Mouse (Mus musculus): ENCODE measurements around the gene Lhx6. TPM values are rescaled to one million over a fixed set of nuclear protein-coding genes. Genes with fewer than 3 reads are reported as not detected.

The Lhx6 gene
- total RNA-seq, 2 experiments from 2014 or later = not detected

DNA sequence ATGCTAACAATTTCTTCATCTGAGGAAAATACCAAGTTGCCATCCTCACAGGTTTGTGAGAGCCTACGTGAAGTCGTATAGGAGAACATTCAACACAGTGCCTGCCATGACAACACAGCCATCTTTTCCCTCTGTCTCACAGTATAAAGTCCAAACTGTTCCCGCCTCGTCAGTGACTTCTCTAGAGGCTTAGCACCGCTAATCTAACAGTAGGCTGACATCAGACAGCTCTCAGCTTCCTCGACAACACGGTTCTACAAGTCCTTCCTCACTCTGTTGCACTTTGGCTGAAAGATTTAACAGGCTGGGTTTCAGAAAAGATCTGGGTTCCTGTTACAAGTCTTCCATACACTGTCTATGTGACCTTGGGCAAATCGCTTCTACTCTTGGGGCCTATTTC is 57.0 kb downstream of the Lhx6 start:
- peak; percentile 5; the same call in 1 of the 2 replicates for ATAC-seq (replicated peaks; ENCODE audit: low FRiP score, poor library complexity, severe bottlenecking)

DNA sequence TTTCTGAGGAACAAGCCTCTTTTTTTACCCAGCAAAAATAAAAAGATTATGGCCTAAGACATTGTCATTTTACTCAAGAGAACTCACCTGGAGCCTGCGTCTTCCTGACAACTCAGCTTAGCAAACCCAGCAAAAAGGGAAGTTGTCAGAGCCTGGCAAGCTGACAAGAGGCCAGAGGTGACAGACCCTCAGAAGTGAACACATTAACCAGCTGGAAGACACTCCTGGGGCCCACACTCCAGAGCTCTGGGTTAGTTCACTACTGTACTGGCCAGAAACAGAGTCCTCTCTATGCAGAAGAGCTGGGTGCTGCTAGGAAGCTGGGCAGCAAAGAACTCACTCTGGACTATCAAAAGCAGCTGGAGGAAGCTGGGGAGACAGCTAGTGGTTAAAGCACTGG is 64.3 kb downstream of the Lhx6 start:
- ATAC-seq (replicated peaks; ENCODE audit: low FRiP score, poor library complexity, severe bottlenecking) = no peak

DNA sequence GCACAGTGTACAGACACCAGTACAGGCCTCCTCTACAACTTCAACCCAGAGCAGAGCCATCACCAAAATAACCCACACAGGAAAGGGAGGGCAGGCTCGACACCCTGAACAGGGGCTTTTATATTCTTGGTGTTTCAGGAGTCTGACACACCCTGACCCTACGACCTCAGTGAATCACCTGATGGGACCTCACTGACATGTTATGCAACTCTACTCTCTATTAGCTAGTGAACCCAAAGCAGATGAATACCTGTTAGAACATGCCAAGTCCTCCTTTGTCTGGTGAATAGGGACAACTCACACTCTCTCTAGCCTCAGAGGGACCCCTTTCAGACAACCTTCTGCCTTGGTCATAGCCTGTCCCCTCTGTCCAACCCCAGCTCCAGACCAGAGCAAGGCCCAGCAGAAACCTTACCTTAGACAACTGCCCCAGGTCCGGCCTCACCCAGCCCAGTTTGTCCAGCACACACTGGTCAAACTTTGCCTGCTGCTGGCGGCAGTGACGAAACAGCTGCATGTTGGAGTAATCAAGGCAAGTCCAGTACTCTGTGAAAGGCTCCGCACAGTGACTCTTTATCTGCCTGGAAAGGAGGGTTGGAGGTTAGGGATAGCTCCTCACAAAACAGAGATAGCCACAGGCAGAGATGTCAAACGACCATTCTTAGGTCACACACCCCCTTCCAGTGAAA is 65.8 kb downstream of the Lhx6 start:
- ATAC-seq (replicated peaks; ENCODE audit: low FRiP score, poor library complexity, severe bottlenecking) = no peak

DNA sequence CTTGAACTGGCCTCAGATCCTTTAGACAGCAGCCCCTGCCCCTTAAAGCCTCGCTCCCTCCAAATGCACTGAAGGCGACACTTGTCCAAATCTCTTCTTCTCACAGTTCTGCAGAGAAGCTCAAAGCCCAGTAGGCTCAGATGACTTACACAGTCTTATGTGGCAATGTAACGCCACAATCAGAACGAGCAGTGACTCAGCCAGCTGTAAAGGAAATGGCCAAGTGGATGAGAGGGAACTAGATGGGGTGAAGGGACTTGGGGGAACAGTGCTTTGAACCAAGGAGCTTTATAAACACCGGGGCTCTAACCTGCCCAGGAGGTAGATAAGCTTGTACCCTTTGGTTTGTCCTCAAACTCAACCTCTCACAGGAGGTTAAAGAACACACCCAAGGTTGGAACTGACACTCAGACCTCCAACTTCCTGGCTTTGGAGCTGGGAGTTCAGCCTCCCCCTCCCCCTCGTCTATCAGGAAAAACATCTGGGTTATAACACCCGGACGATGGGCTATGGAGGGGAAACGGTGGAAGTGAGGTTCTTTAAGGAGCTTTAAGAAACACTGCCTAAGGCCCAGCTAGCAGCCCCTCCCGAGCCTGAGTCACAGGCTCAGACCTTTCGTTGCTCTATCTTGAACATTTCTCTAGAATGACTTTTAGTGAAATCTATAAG is 69.7 kb downstream of the Lhx6 start:
- ATAC-seq (replicated peaks; ENCODE audit: low FRiP score, poor library complexity, severe bottlenecking) = no peak

DNA sequence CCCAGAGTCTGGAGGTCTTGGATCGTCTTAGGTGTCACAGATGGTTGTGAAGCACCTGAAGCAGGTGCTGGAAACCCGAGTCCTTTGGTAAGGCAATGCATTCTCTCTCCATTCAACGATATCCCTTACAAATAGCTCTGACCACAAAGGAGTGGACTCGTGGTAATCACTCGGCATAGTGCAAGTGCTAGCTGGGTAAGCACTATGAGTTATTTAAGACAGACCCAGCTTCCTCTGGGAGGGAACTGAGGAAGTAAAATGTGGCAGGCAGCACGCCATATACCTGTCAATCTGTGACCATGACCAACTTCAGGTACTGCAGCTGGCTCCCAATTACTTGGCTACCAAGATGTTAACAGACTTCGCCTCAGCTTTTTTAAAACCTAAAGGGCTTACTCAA is 70.3 kb downstream of the Lhx6 start:
- no peak for ATAC-seq (replicated peaks; ENCODE audit: low FRiP score, poor library complexity, severe bottlenecking)

DNA sequence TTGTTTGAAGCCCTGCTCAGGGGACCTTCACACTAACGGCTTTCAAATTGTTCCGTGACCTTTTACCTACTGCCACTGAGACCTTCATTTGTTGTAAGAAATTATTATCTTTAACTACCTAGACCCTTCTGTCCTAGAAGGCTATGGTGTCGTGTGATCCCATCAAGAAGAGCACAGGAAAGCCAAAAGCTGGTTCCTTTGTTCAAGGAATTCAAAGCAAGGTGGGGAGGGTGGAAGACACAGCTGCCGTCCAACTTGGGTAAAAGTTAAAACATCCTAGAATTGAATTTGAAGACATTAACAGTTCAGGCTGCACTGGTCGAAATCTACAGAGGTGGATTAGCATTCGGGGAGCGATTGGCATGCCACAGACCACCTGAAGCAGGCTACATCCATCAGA is 71.2 kb downstream of the Lhx6 start:
- no peak for ATAC-seq (replicated peaks; ENCODE audit: low FRiP score, poor library complexity, severe bottlenecking)

DNA sequence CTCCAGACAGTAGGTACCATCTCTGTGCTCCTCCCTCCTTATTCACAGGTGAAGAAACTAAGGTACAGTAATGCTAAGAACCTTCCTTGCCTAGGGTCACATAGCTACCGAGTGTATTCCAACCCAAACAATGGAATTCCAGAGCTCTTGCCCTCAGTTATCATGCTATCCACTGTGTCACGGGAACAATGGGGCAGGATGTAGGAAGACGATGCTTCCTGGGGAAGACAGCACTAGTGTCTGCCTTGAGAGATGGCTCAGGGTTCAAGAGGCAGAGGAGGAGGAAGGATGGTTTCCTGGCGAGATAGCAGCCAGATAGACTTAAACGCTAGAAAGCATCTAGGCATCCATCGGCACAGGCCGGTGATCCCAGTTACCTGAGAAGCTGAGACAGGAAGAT is 72.3 kb downstream of the Lhx6 start:
- ATAC-seq (replicated peaks; ENCODE audit: low FRiP score, poor library complexity, severe bottlenecking) = no peak

Other genes with a start within 250 kb of the Lhx6 start
- gene Ttll11, start 125.5 kb downstream of the Lhx6 start, total RNA-seq (2015; ENCODE audit: low replicate concordance) = not detected in 2 replicates
- gene Ttll11, start 125.5 kb downstream of the Lhx6 start, total RNA-seq (2017; ENCODE audit: low replicate concordance) = not detected in 2 replicates
- 10.1 and 21.6 TPM in 2 replicates for gene Ndufa8, start 56.0 kb downstream of the Lhx6 start, total RNA-seq (2015; ENCODE audit: low replicate concordance)
- 16.4 and 26.1 TPM in 2 replicates for gene Ndufa8, start 56.0 kb downstream of the Lhx6 start, total RNA-seq (2017; ENCODE audit: low replicate concordance)
- not detected in 2 replicates for gene Morn5, start 56.0 kb downstream of the Lhx6 start, total RNA-seq (2015; ENCODE audit: low replicate concordance)
- gene Morn5, start 56.0 kb downstream of the Lhx6 start, total RNA-seq (2017; ENCODE audit: low replicate concordance) = not detected in 2 replicates
- 0.42 TPM in 1 of 2 replicates, not detected in the other for gene Mrrf, start 31.0 kb upstream of the Lhx6 start, total RNA-seq (2015; ENCODE audit: low replicate concordance)
- gene Mrrf, start 31.0 kb upstream of the Lhx6 start, total RNA-seq (2017; ENCODE audit: low replicate concordance) = 3.4 and 16.2 TPM in 2 replicates
- 25.6 and 29.2 TPM in 2 replicates for gene Rbm18, start 31.4 kb upstream of the Lhx6 start, total RNA-seq (2015; ENCODE audit: low replicate concordance)
- gene Rbm18, start 31.4 kb upstream of the Lhx6 start, total RNA-seq (2017; ENCODE audit: low replicate concordance) = 11.5 and 15.9 TPM in 2 replicates
- gene Ptgs1, start 125.0 kb upstream of the Lhx6 start, total RNA-seq (2015; ENCODE audit: low replicate concordance) = 17.7 and 18.4 TPM in 2 replicates
- 3.6 and 5.4 TPM in 2 replicates for gene Ptgs1, start 125.0 kb upstream of the Lhx6 start, total RNA-seq (2017; ENCODE audit: low replicate concordance)

All from erythroid progenitor cell, adult 5-6 weeks (primary cell).